Mouse (Mus musculus) heart, embryonic 14.5 days (tissue): Measurements from ENCODE around the gene Gm21970. TPM values are rescaled to one million over a fixed set of nuclear protein-coding genes. Genes with fewer than 3 reads are reported as not detected.

Source experiments
- ATAC-seq: fragments of 200-750 bp; cut with Nextera tagmentation; 2 replicates; pipeline ENCODE4 v1.8.0; 2017; ENCODE audit warnings: low read depth, moderate TSS enrichment; ENCODE audit not compliant: insufficient number of reproducible peaks, insufficient read depth, low FRiP score
- H3K27ac ChIP-seq, 2 experiments: fragments of 200-500 bp in 1 of 2; fragments of 300-500 bp in 1 of 2; sonication (generic) in 1 of 2; replicated peaks in 1 of 2; 2 replicates each; pipeline ENCODE4 v1.5.1; 2012 to 2014; ENCODE audit warnings: low read depth in 2 of 2, low read length in 2 of 2, control low read depth in 1 of 2, mild to moderate bottlenecking in 1 of 2, mixed read lengths in 1 of 2; ENCODE audit not compliant: control insufficient read depth in 1 of 2, insufficient read depth in 1 of 2
- H3K27me3 ChIP-seq: fragments of 300-500 bp; sonication (generic); 2 replicates; pipeline ENCODE4 v1.6.1; 2014; ENCODE audit warnings: mild to moderate bottlenecking, low read length, control low read depth; ENCODE audit not compliant: control insufficient read depth, insufficient read depth
- H3K36me3 ChIP-seq: fragments of 300-500 bp; sonication (generic); 2 replicates; pipeline ENCODE4 v1.6.1; 2014; ENCODE audit warnings: mild to moderate bottlenecking, control low read depth, low read length, mixed read lengths; ENCODE audit not compliant: control insufficient read depth, insufficient read depth
- H3K4me1 ChIP-seq, 2 experiments: fragments of 200-500 bp in 1 of 2; fragments of 300-500 bp in 1 of 2; sonication (generic) in 1 of 2; 2 replicates each; pipeline ENCODE4 v1.6.1; 2012 to 2014; ENCODE audit warnings: low read length in 2 of 2, control low read depth in 1 of 2, mixed read lengths in 1 of 2; ENCODE audit not compliant: control insufficient read depth in 2 of 2, insufficient read depth in 2 of 2
- H3K4me2 ChIP-seq: fragments of 300-500 bp; sonication (generic); 2 replicates; pipeline ENCODE4 v1.6.1; 2014; ENCODE audit warnings: mild to moderate bottlenecking, low read length
- H3K4me3 ChIP-seq, 2 experiments: fragments of 200-500 bp in 1 of 2; fragments of 300-500 bp in 1 of 2; sonication (generic) in 1 of 2; 2 replicates each; pipeline ENCODE4 v1.5.1; 2012 to 2014; ENCODE audit warnings: low read length in 2 of 2, mild to moderate bottlenecking in 2 of 2, control low read depth in 1 of 2, low read depth in 1 of 2, moderate library complexity in 1 of 2; ENCODE audit not compliant: control insufficient read depth in 1 of 2, insufficient read depth in 1 of 2
- H3K9ac ChIP-seq: fragments of 300-500 bp; sonication (generic); 2 replicates; pipeline ENCODE4 v1.6.1; 2014; ENCODE audit warnings: mild to moderate bottlenecking, low read length
- H3K9me3 ChIP-seq: fragments of 300-500 bp; sonication (generic); 2 replicates; pipeline ENCODE4 v1.6.1; 2016; ENCODE audit warnings: low read length, control low read depth; ENCODE audit not compliant: control insufficient read depth
- WGBS: fragments of 180-500 bp; shearing (Covaris S2); extraction: QIAGEN DNeasy Blood & Tissue Kit; methylation state at CpG from one replicate; pipeline ENCODE4 v1.1.7; 2014; 5-methylcytosine and 5-hydroxymethylcytosine counted together
- polyA plus RNA-seq: library from polyadenylated mRNA; unstranded; fragments of >200 nt; fragmentation: Nextera tagmentation; extraction: Ambion mirVana; gene quantifications from 2 replicates; pipeline ENCODE4 v1.2.1, GENCODE M21; 2014

Gene Gm21970
- polyA plus RNA-seq, 1 experiment from 2014 or later, result not detected

DNA sequence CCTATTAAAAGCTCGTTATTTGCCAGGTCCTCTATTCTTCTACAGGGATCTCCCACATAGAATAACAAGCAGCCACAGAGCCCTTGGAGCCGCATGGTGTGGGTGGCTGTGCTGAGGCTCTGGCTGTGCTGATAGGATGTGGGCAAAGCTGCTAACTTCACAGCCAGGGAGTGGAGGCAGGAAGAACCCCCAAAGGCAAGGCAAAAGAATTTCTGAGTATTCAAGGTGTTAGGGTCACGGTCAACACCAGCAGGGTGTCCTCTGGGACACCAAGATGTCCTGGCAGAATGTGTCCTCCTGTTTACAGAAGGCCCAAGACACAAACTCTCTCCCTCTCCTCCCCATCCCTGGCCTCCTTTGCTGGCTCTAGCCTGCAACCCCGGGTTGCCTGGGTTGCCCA, 50.9 kb downstream of the Gm21970 start:
- no peak overlapping the region for H3K27ac ChIP-seq
- no peak overlapping the region for H3K4me3 ChIP-seq
- H3K9me3 ChIP-seq, result no peaks in the 10 kb centered on the region
- ATAC-seq, result no peak
- no peaks in the 10 kb centered on the region for H3K36me3 ChIP-seq
- H3K4me2 ChIP-seq, result no peak overlapping the region
- H3K4me1 ChIP-seq, result peaks cover 7 to 17% of the 10 kb centered on the region in 2 experiments
- no peak overlapping the region for H3K9ac ChIP-seq
- H3K27me3 ChIP-seq, result no peaks in the 10 kb centered on the region
- WGBS, result 63% methylated on average over 4 of the region's 4 CpGs

- 85% methylated on average over 8 of the region's 8 CpGs for WGBS
- H3K4me3 ChIP-seq, result no peak overlapping the region
Observed at GRCm38 (mm10) chr16:91443211-91443611, 51.7 kb downstream of the Gm21970 start.

GRCm38 (mm10) chr16:91444847-91445246, 53.3 kb downstream of the Gm21970 start:
- ATAC-seq, result no peak
- peaks cover 9 to 17% of the 10 kb centered on the region in 2 experiments for H3K4me1 ChIP-seq
- WGBS, result 83% methylated on average over 4 of the region's 4 CpGs
- H3K36me3 ChIP-seq, result no peaks in the 10 kb centered on the region
- H3K9ac ChIP-seq, result no peak overlapping the region
- H3K4me2 ChIP-seq, result no peak overlapping the region
- no peak overlapping the region for H3K4me3 ChIP-seq
- H3K27ac ChIP-seq, result no peak overlapping the region
- H3K9me3 ChIP-seq, result no peaks in the 10 kb centered on the region
- no peaks in the 10 kb centered on the region for H3K27me3 ChIP-seq

More at GRCm38 (mm10) chr16:91443211-91443611, 51.7 kb downstream of the Gm21970 start:
- H3K36me3 ChIP-seq, result no peaks in the 10 kb centered on the region
- H3K9me3 ChIP-seq, result no peaks in the 10 kb centered on the region
- no peak for ATAC-seq
- H3K4me1 ChIP-seq, result peaks cover 9 to 17% of the 10 kb centered on the region in 2 experiments
- no peak overlapping the region for H3K9ac ChIP-seq
- H3K27ac ChIP-seq, result no peak overlapping the region
- H3K27me3 ChIP-seq, result no peaks in the 10 kb centered on the region
- no peak overlapping the region for H3K4me2 ChIP-seq

DNA sequence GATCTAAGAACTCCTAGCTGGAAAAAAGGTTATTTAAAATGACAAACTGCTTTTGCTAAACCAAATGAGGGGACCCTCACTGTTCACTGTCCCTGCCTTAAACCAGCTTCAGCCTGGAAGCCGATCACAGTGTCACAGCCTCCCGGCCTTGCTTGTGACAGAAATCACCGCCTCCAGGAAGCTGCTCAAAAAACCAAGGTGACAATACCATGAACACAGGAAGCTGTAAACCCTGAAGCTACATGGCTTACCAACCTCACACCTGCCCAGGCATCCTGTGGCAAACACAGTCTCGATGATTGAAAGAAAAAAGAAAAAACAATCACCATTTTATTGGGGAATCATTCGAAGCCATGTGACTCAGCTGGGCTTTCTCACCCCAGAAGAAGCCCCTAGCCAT, 54.0 kb downstream of the Gm21970 start:
- no peak overlapping the region for H3K4me3 ChIP-seq
- no peak overlapping the region for H3K9ac ChIP-seq
- H3K36me3 ChIP-seq, result no peaks in the 10 kb centered on the region
- 75% methylated on average over 5 of the region's 5 CpGs for WGBS
- H3K4me1 ChIP-seq, result peaks cover 9 to 17% of the 10 kb centered on the region in 2 experiments
- H3K27ac ChIP-seq, result no peak overlapping the region
- no peak overlapping the region for H3K4me2 ChIP-seq
- H3K27me3 ChIP-seq, result no peaks in the 10 kb centered on the region
- ATAC-seq, result no peak
- no peaks in the 10 kb centered on the region for H3K9me3 ChIP-seq

DNA sequence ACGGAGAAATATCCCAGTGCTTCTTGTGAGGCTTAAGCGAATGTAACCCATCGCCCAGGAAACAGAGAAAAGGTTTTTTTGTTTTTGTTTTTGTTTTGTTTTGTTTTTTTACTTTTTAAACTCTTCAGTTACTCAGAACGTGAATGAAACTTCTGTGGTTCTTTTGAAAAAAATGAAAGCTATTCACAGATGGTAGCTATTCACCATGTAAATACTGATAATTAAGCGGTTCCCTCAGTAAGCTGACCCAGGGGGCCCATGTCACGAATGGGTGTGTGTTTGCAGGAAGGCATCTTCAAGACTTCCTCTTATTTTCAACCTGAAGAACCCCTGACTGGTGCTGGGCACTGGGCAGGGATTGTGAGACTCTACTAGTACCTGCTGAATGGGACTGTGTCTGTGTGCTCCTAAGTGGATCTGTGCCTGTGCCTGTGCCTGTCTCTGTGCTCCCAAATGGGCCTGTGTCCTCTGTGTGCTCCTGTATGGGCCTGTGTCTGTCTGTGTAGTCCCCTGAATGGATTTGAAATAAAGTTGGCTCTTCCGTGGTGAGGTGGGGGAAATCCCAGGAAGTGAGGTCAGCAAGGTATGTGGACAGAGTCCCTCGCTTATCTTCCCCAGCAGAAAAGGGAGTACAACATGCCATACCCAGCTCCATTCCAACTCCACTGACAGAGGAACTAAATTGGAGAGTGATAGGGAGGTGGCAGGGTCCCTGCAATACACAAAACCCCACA, 55.4 kb downstream of the Gm21970 start:
- H3K4me3 ChIP-seq, result no peak overlapping the region
- no peaks in the 10 kb centered on the region for H3K27me3 ChIP-seq
- WGBS, result 72% methylated on average over 8 of the region's 8 CpGs
- H3K4me2 ChIP-seq, result no peak overlapping the region
- H3K9ac ChIP-seq, result no peak overlapping the region
- H3K27ac ChIP-seq, result peak overlapping the region in 1 of 2 experiments; percentile 55; a peak in 2 of 4 replicates
- no peaks in the 10 kb centered on the region for H3K9me3 ChIP-seq
- peaks cover 7 to 8% of the 10 kb centered on the region in 2 experiments; a peak in 3 of 4 replicates for H3K4me1 ChIP-seq
- no peak for ATAC-seq
- no peaks in the 10 kb centered on the region for H3K36me3 ChIP-seq

- 62% methylated on average over 6 of the region's 6 CpGs for WGBS
- H3K9me3 ChIP-seq, result no peaks in the 10 kb centered on the region
- H3K36me3 ChIP-seq, result no peaks in the 10 kb centered on the region
- H3K27me3 ChIP-seq, result no peaks in the 10 kb centered on the region
- no peak overlapping the region for H3K4me3 ChIP-seq
- no peak for ATAC-seq
- H3K9ac ChIP-seq, result no peak overlapping the region
- peak overlapping the region in 1 of 2 experiments; percentile 55; a peak in 2 of 4 replicates for H3K27ac ChIP-seq
- H3K4me2 ChIP-seq, result no peak overlapping the region
- H3K4me1 ChIP-seq, result peaks cover 12% of the 10 kb centered on the region in 2 experiments
Observed at GRCm38 (mm10) chr16:91447512-91447900, 56.0 kb downstream of the Gm21970 start.

- H3K9ac ChIP-seq, result no peak overlapping the region
- no peak overlapping the region for H3K4me3 ChIP-seq
- 92% methylated on average over 5 of the region's 5 CpGs for WGBS
- no peak overlapping the region for H3K4me2 ChIP-seq
- H3K27me3 ChIP-seq, result no peaks in the 10 kb centered on the region
- H3K36me3 ChIP-seq, result no peaks in the 10 kb centered on the region
- ATAC-seq, result no peak
- H3K4me1 ChIP-seq, result peaks cover 12 to 15% of the 10 kb centered on the region in 2 experiments
- H3K27ac ChIP-seq, result no peak overlapping the region
- H3K9me3 ChIP-seq, result no peaks in the 10 kb centered on the region
Observed at GRCm38 (mm10) chr16:91448088-91448487, 56.6 kb downstream of the Gm21970 start.

DNA sequence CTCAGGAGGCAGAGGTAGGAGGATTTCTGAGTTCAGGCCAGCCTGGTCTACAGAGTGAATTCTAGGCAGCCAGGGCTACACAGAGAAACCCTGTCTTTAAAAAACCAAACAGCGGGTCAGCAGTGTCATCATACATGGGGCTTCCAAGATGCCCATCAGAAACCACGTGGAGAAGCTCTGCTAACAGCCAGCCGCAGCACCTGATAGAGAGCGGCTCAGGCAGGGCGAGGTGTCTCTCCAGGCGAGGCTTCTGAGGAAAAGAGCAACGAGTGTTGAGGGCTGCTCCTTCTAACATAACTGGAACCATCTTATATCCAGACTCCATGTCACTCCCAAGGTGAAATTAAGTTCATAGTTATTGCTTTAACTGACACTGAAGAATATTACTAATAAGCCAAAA, 57.4 kb downstream of the Gm21970 start:
- Histone ChIP-seq H3K9me3 (no peaks in the 10 kb centered on the region), H3K4me2 (no peak overlapping the region), H3K27ac (no peak overlapping the region), H3K36me3 (no peaks in the 10 kb centered on the region), H3K4me3 (no peak overlapping the region), H3K9ac (no peak overlapping the region), H3K27me3 (no peaks in the 10 kb centered on the region), H3K4me1 (peaks cover 12 to 15% of the 10 kb centered on the region in 2 experiments)
- 74% methylated on average over 7 of the region's 7 CpGs for WGBS
- ATAC-seq, result no peak
